Mouse (Mus musculus) liver, adult 2 months (tissue): ENCODE data around the gene B3gnt8. TPM values are rescaled to one million over a fixed set of nuclear protein-coding genes. Genes with fewer than 3 reads are reported as not detected.
"Not testable (repeated sequence)": the region's sequence is repeated elsewhere in the genome, so short reads cannot be mapped to it uniquely, and the experiment has no call there.

Source experiments
- DNase-seq: peaks from one replicate; pipeline ENCODE4 v3.0.0-alpha.2; 2011; ENCODE audit warnings: low read depth, low spot score; ENCODE audit errors: extremely low read depth
- H3K27ac ChIP-seq: fragments of 200-500 bp; replicated peaks from 2 replicates; pipeline ENCODE4 v1.5.1; 2012; ENCODE audit warnings: low read depth, mild to moderate bottlenecking, control low read depth, inconsistent platforms, low read length; ENCODE audit not compliant: insufficient read depth
- H3K27me3 ChIP-seq: fragments of 200-500 bp; 2 replicates; pipeline ENCODE4 v1.6.1; 2012; ENCODE audit warnings: mild to moderate bottlenecking, moderate library complexity, low read length, inconsistent platforms; ENCODE audit not compliant: control insufficient read depth, insufficient read depth
- H3K36me3 ChIP-seq: fragments of 200-500 bp; 2 replicates; pipeline ENCODE4 v1.6.1; 2012; ENCODE audit warnings: low read length, inconsistent platforms; ENCODE audit not compliant: control insufficient read depth, insufficient read depth
- H3K4me1 ChIP-seq: fragments of 200-500 bp; 2 replicates; pipeline ENCODE4 v1.6.1; 2011; ENCODE audit warnings: low read length; ENCODE audit not compliant: control insufficient read depth, insufficient read depth
- H3K4me3 ChIP-seq: fragments of 200-500 bp; 2 replicates; pipeline ENCODE4 v1.5.1; 2011; ENCODE audit warnings: low read depth, mild to moderate bottlenecking, control low read depth, low read length, moderate library complexity; ENCODE audit not compliant: insufficient read depth
- H3K79me2 ChIP-seq: fragments of 200-500 bp; 2 replicates; pipeline ENCODE4 v1.6.1; 2012; ENCODE audit warnings: inconsistent platforms, mild to moderate bottlenecking, low read length, moderate library complexity; ENCODE audit not compliant: control insufficient read depth, insufficient read depth
- H3K9ac ChIP-seq: fragments of 200-500 bp; 2 replicates; pipeline ENCODE4 v1.6.1; 2012; ENCODE audit warnings: low read depth, mild to moderate bottlenecking, control low read depth, inconsistent platforms, low read length
- CTCF ChIP-seq: fragments of 200-500 bp; IDR thresholded peaks from 2 replicates; pipeline ENCODE4 v1.5.1; 2011; ENCODE audit warnings: low read depth, low read length, control low read depth
- POLR2A ChIP-seq: fragments of 200-500 bp; IDR thresholded peaks from 2 replicates; pipeline ENCODE4 v1.6.1; 2011; ENCODE audit warnings: low read length, control low read depth; ENCODE audit not compliant: insufficient read depth; ENCODE audit errors: extremely low read depth
- WGBS: fragments of 180-500 bp; shearing (Covaris S2); methylation state at CpG from one replicate; pipeline ENCODE4 v1.1.7; 2018; 5-methylcytosine and 5-hydroxymethylcytosine counted together
- polyA plus RNA-seq: library from polyadenylated mRNA; depleted of rRNA; stranded (reverse); fragments of >200 nt; gene quantifications from 2 replicates; pipeline ENCODE4 v1.2.3, GENCODE M21; 2012; rRNA removed
- total RNA-seq: library from RNA; depleted of rRNA; stranded (reverse); fragments of >200 nt; gene quantifications from 2 replicates; pipeline ENCODE4 v1.2.3, GENCODE M21; 2014; rRNA removed

The B3gnt8 gene
- total RNA-seq: 0.46 and 0.67 TPM in 2 replicates
- polyA plus RNA-seq: 0.90 and 1.1 TPM in 2 replicates

DNA sequence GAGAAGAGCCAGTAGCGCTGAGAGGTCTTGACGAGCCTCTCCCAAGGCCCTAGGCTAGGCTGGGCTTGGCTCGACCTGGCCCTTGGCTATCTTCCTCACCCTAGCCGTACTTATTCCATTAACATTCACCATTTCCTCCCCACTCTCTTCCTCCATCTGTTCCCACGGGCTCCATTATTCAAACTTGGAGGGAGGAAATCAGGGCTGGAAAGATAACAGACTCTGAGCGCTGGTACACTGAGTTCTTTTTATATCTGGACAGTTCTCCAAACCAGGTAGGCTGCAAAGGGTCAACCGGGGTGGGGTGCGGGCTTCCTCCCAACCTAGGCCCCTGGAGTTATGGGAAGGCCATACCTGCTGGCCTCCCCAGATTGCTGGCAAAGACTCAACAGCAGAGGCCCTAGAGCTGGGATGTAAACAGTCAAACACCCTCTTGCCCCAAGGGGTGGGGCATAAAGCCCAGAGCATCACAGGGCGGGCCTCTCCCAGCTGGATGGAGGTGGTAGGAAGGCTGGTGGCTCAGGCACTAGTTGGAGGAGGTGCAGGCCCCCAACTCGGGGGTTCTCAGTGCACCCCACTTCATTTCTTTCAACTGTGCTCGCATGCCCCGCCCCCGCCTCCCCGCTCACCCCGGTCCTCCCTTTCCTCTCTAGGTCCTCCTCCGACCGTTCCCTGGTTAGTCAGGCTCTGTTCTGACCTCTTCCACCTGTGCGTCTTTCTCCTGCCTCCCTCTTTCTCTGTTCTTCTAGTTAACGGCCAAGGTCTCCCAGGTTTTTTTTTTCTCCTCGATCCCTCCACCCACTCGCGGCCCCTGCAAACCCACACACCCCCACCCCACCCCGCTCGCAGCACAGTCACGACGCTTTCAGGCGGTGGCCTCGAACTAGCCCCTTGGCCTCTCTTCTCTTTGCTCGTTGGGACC is at the start of gene B3gnt8:
B3gnt8 (plus strand) TSS at position 146 of the 922 bp plus-strand sequence.
- H3K36me3 ChIP-seq: peaks cover 7% of the 10 kb centered on the region; the same call in 1 of the 2 replicates
- no peaks in the 10 kb centered on the region for H3K27me3 ChIP-seq
- H3K9ac ChIP-seq: peak within 1 kb of the TSS; percentile 48
- TF ChIP-seq POLR2A (no peak), CTCF (no peak)
- H3K4me3 ChIP-seq: peak within 1 kb of the TSS; percentile 58
- no peak for DNase-seq
- 52% methylated on average over 29 of the region's 29 CpGs for WGBS
- no peaks in the 10 kb centered on the region for H3K79me2 ChIP-seq
- H3K27ac ChIP-seq: peak within 1 kb of the TSS; percentile 28
- H3K4me1 ChIP-seq: no peaks in the 10 kb centered on the region

DNA sequence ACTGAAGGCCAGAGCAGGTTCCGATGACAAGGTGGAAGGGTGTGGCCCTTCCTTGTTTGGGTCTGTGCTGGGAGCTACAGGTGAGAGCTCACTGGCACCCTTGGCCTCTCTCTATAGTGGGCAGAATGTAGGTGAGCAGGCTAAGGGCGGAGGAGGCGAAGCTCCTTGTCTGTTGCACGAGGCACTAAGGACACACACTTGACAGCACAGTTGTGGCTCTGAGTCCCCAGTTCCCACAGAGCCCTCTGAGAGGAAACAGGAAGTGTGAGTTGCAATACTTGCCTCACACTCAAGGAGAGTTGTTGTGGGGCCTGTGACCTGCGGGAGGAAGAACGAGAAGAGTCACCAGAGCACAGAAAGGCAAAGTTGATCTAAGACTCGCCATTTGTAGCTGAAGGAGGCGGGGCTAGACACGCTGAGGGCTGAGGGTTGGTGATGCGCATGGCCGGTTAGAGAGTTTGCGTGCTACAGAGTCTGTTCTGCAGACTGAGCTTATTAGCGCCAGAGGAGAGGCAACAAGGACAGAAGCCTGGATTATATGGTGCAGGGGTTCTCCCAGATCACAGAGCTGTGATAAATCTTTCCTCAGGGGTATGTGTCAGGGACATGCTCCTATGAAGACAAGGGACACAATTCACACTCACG is 49.5 kb upstream of the B3gnt8 start:
- H3K36me3 ChIP-seq, H3K27me3 ChIP-seq, H3K4me3 ChIP-seq, H3K4me1 ChIP-seq, H3K79me2 ChIP-seq, H3K9ac ChIP-seq, H3K27ac ChIP-seq, DNase-seq: not testable (repeated sequence)
- 81% methylated on average over 14 of the region's 14 CpGs for WGBS

DNA sequence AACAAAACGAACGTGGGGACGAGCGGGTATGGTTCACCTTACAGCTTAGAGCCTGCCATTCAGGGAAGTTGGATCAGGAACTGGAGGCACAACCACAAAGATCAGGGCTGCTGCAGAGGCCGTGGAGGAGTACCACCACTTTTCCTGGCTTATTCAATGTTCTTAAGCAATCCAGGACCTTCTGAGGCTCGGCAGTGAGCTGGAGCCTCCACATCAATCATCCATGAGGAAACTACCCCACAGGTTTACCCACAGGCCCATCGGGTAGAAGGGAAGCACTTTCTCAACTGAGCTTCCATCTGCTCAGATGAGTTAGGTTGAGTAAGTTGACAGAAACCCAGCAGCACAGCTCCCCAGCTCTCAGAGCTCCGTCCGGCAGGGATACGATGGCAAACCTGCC is 47.0 kb upstream of the B3gnt8 start:
- Histone ChIP-seq H3K27me3 (no peaks in the 10 kb centered on the region), H3K9ac (no peak overlapping the region), H3K27ac (no peak overlapping the region), H3K4me3 (no peak overlapping the region), H3K4me1 (peaks cover 4% of the 10 kb centered on the region; the same call in 1 of the 2 replicates), H3K79me2 (no peaks in the 10 kb centered on the region), H3K36me3 (no peaks in the 10 kb centered on the region)
- 87% methylated on average over 10 of the region's 10 CpGs for WGBS
- no peak for TF ChIP-seq POLR2A
- no peak for TF ChIP-seq CTCF
- DNase-seq: no peak

GRCm38 (mm10) chr7:25582301-25582810 is 44.1 kb upstream of the B3gnt8 start:
- Histone ChIP-seq H3K36me3 (no peaks in the 10 kb centered on the region), H3K4me1 (no peaks in the 10 kb centered on the region), H3K27ac (no peak overlapping the region), H3K79me2 (no peaks in the 10 kb centered on the region), H3K27me3 (no peaks in the 10 kb centered on the region), H3K4me3 (no peak overlapping the region), H3K9ac (no peak overlapping the region)
- TF ChIP-seq CTCF (no peak), POLR2A (no peak)
- no peak for DNase-seq
- WGBS: 81% methylated on average over 15 of the region's 15 CpGs

DNA sequence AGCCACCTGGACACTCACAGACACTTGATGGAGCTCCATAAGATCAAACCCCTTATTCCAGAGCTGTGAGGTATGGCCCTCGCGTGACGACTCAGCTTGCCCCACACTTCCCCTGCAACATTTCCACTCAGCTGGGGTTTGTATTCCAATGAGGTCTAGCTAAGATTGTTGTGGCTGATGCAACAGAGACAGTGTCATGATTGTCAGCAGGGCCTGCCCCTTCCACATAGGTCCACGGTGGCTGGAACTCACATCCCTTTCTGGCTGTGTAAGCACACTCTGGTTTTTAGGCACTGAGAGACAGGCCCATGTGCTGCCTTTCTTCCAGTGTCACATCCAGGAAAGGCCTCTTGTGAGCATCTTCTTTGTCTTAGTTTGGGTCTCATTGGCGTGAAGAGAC is 41.8 kb upstream of the B3gnt8 start:
- no peak for DNase-seq
- no peaks in the 10 kb centered on the region for H3K4me1 ChIP-seq
- no peak for TF ChIP-seq POLR2A
- TF ChIP-seq CTCF: no peak
- 82% methylated on average over 5 of the region's 5 CpGs for WGBS
- no peak overlapping the region for H3K27ac ChIP-seq
- H3K4me3 ChIP-seq: no peak overlapping the region
- no peaks in the 10 kb centered on the region for H3K79me2 ChIP-seq
- H3K9ac ChIP-seq: no peak overlapping the region
- H3K27me3 ChIP-seq: no peaks in the 10 kb centered on the region
- H3K36me3 ChIP-seq: no peaks in the 10 kb centered on the region
